ENCODE assay signal across 8 mouse cellular contexts in the genomic region with DNA sequence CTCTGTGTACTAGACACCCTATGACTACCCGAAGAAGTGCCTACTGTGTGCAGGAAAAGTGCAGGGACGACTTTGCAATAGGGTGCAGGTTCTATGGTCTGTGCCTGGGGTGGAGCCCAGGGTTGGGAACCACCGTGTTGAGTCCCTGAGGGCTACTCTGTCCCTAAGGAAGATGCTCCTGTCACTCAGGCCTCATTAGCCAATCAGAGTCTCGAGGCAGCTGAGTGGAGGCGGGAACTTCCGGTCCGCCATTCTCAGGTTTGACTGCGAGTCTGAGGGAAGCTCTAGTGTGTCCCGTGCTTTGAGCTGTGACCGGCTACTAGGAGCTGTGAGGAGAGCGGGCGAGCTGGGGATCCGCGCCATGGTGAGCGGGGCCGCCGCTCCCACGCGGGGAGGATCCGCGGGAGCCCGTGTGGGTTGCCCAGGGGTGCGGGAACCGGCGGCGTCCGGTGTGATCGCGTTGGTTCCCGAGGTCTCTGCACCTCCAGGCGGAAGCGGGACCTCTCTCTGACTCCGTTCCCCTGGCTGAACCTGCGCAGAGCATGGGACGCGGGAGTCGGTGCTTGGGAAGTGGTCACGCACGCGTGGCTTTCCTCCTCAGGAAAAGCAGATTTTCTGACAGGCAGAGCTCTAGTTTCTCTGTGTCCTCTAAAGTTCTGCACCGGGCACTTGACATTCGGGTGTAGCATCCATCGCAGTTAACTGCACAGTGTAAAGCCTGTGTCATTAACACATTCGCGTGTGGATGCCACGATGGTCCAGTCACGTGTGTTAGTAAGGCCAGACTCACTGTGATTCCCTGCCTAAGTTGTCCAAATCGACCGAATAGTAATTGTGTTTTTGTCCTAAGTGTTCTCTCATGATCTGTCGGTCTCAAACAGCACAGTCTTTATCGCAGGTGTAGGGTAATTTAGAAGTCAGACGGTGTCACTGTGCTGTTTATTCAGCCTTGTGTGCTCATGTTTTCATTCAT. TPM values are rescaled to one million over a fixed set of nuclear protein-coding genes. Genes with fewer than 3 reads are reported as not detected.
A peak's percentile ranks its signal among the peaks of the same experiment; 100 is the strongest.
DNase-seq lines count a peak whose midpoint lies in the region; ATAC-seq and TF ChIP-seq lines count a peak whose summit lies in the region.
"Not testable (repeated sequence)": the region's sequence is repeated elsewhere in the genome, so short reads cannot be mapped to it uniquely, and the experiment has no call there.

A gene (plus strand): TSS at position 257 of the 973 bp plus-strand sequence.

- TF ChIP-seq CTCF in olfactory bulb, adult 2 months (IDR thresholded peaks at IDR 0.05; ENCODE audit: insufficient read depth, low read depth, low read length), result not testable (repeated sequence)

- peak within 1 kb of the TSS; percentile 65 for H3K4me2 ChIP-seq in lung, embryonic 15.5 days

- TF ChIP-seq POLR2A in olfactory bulb, adult 2 months (IDR thresholded peaks at IDR 0.05; ENCODE audit: insufficient read depth, low read depth, low read length), result peak; percentile 29; the same call in 1 of the 2 replicates

- peak; percentile 93 for DNase-seq in Muller cell, postnatal 12 days (ENCODE audit: inconsistent ontology term)
- peak; percentile 93 for DNase-seq in cerebellum, adult 9-10 months
- DNase-seq in hindbrain, embryonic 10.5 days (ENCODE audit: low spot score), result peak; percentile 91
- DNase-seq in layer of hippocampus, adult 9-10 months (ENCODE audit: low spot score), result peak; percentile 88
- peak; percentile 57 to 76 for DNase-seq in thymus, adult 18-20 months

- WGBS in hindbrain, embryonic 10.5 days, result 4% methylated on average over 37 of the region's 52 CpGs
- WGBS in lung, embryonic 15.5 days, result 1% methylated on average over 42 of the region's 52 CpGs
- under 1% methylated on average over 34 of the region's 52 CpGs for WGBS in olfactory bulb, adult 2 months

- H3K27me3 ChIP-seq in hindbrain, embryonic 10.5 days (ENCODE audit: insufficient read depth, poor library complexity, severe bottlenecking); lung, embryonic 15.5 days: not testable (repeated sequence)

- peak within 1 kb of the TSS; percentile 91 for H3K27ac ChIP-seq in hindbrain, embryonic 10.5 days
- peak within 1 kb of the TSS; percentile 73; the same call in 1 of the 2 replicates for H3K27ac ChIP-seq in lung, embryonic 15.5 days
- H3K27ac ChIP-seq in olfactory bulb, adult 2 months (ENCODE audit: insufficient read depth, low read depth, low read length), result peak within 1 kb of the TSS; percentile 77; the same call in 1 of the 2 replicates

- not testable (repeated sequence) for H3K4me1 ChIP-seq in hindbrain, embryonic 10.5 days (replicated peaks); lung, embryonic 15.5 days; olfactory bulb, adult 2 months (ENCODE audit: control insufficient read depth, insufficient read depth, low read length)

- H3K4me3 ChIP-seq in hindbrain, embryonic 10.5 days, result peak within 1 kb of the TSS; percentile 63
- H3K4me3 ChIP-seq in lung, embryonic 15.5 days, result peak within 1 kb of the TSS; percentile 58
- H3K4me3 ChIP-seq in olfactory bulb, adult 2 months (ENCODE audit: insufficient read depth, low read depth, low read length), result peak within 1 kb of the TSS; percentile 66

- peaks cover 39% of the 10 kb centered on the region for H3K36me3 ChIP-seq in hindbrain, embryonic 10.5 days
- H3K36me3 ChIP-seq in lung, embryonic 15.5 days, result not testable (repeated sequence)

- peak; percentile 99 for ATAC-seq in frontal cortex, adult (ENCODE audit: low TSS enrichment)
- peak; percentile 94 for ATAC-seq in lung, embryonic 15.5 days (ENCODE audit: borderline replicate concordance, extremely low read depth, low FRiP score, low TSS enrichment)

- peaks cover 37% of the 10 kb centered on the region for H3K9me3 ChIP-seq in hindbrain, embryonic 10.5 days
- not testable (repeated sequence) for H3K9me3 ChIP-seq in lung, embryonic 15.5 days

- peak within 1 kb of the TSS; percentile 63 for H3K9ac ChIP-seq in lung, embryonic 15.5 days

RNA-seq across cellular contexts. Expression of the gene that starts here (rescaled TPM):
- 3.6 and 5.7 TPM in 2 replicates for polyA plus RNA-seq in hindbrain, embryonic 10.5 days (2016; fragmentation: Nextera tagmentation; extraction: Ambion mirVana)
- polyA plus RNA-seq in lung, embryonic 15.5 days (2015; fragmentation: Nextera tagmentation; extraction: Ambion mirVana), result 4.3 and 4.7 TPM in 2 replicates
- not detected in 2 replicates for polyA plus RNA-seq in olfactory bulb, adult 2 months (2012; ENCODE audit: insufficient read depth, insufficient read length, low replicate concordance, missing spikeins)

Comparison
In these comparisons a context has a peak if more than half of its experiments do, and no peak if none do; other contexts are left out.
1. Peak in every context shown above with its lines: DNase-seq, ATAC-seq, H3K4me3 ChIP-seq and H3K27ac ChIP-seq.